Mouse (Mus musculus): ENCODE measurements around the gene Nuak2. TPM values are rescaled to one million over a fixed set of nuclear protein-coding genes. Genes with fewer than 3 reads are reported as not detected.
A peak's percentile ranks its signal among the peaks of the same experiment; 100 is the strongest.
"Not testable (repeated sequence)": the region's sequence is repeated elsewhere in the genome, so short reads cannot be mapped to it uniquely, and the experiment has no call there.

The Nuak2 gene
- polyA plus RNA-seq (2014; fragmentation: Nextera tagmentation; extraction: Ambion mirVana) = 7.8 and 8.4 TPM in 2 replicates

DNA sequence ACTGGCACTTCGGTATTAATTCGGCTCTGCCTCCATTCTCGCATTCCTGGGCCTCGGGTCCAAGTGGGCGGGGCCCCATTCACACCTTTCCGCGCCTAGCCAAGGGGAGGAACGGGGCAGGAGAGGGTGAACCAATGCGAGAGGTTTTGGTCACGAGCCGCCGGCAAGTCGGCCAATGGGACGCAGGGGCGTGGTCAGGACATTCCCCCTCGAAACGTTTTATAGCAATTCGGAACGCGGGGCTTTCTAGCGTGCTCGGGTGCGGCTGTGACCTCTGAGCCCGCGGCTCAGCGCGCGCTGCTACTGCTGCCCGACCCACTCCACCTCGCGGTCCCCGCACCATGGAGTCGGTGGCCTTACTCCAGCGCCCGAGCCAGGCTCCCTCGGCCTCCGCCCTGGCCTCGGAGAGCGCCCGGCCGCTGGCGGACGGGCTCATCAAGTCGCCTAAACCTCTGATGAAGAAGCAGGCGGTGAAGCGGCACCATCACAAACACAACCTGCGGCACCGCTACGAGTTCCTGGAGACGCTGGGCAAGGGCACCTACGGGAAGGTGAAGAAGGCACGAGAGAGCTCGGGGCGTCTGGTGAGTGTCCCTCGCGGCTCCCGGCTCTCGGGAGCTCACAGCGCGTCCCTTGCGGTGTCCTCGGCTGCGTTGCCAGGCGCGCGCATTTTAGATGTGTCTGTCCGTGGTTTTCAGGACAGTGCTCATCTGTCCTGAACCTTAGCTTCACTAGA, at the start of gene Nuak2:
Gene Nuak2, plus strand, starts transcription at position 238 of the 736 bp plus-strand sequence.
- WGBS = under 1% methylated on average over 67 of the region's 67 CpGs

DNA sequence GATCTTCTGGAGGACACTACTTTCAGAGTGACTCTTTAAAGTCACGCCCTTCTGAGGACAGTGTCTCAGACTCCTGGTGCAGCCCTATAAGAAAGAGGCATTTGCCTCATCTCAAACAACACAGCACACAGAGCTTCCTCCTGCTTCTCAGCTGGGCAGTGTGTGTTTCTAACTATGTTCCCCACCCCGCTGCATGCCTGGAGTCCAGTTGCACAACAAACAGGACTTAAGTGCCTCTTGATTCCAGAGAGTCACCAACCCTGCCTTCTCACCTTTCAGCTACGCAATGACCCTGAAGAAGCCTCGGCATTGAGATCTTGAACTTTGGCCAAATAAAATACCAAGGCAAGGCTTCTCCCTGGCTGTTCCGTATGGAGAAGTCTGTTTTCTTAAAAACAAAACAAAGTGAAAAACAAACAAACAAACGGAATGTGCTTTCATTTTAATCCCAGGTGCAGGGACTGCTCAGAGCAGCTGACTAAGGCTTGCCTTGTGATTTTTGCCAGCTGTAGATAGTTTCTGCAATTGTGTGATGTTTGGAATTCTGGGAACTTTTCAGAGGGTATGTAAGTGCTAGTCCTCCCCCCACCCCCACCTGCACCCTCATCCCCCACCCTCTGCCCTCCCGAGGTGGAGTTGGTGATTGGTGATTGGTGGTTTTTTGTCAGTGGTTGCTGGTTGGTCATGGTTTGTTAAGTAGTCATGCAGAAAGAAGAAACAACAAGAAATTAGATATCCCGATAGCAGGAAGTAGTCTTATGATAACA, 49.0 kb upstream of the Nuak2 start:
- H3K9ac ChIP-seq (replicated peaks; ENCODE audit: low read depth, low read length) = no peak overlapping the region
- H3K4me3 ChIP-seq (ENCODE audit: low read depth, low read length) = no peak overlapping the region
- 62% methylated on average over 8 of the region's 8 CpGs for WGBS
- no peaks in the 10 kb centered on the region for H3K27me3 ChIP-seq (ENCODE audit: control insufficient read depth, insufficient read depth, low read length)
- no peaks in the 10 kb centered on the region for H3K36me3 ChIP-seq (ENCODE audit: control insufficient read depth, insufficient read depth, low read length)
- no peak for ATAC-seq (ENCODE audit: low read depth)
- no peak overlapping the region for H3K4me2 ChIP-seq (ENCODE audit: low read depth, low read length)
- no peaks in the 10 kb centered on the region for H3K4me1 ChIP-seq (ENCODE audit: control insufficient read depth, insufficient read depth, low read length)
- H3K9me3 ChIP-seq (ENCODE audit: control insufficient read depth, low read length) = no peaks in the 10 kb centered on the region
- no peak overlapping the region for H3K27ac ChIP-seq (ENCODE audit: low read depth, low read length)

More for the DNA sequence above, at the start of gene Nuak2:
- H3K4me3 ChIP-seq (ENCODE audit: low read depth, low read length) = peak within 1 kb of the TSS; percentile 67
- no peaks in the 10 kb centered on the region for H3K27me3 ChIP-seq (ENCODE audit: control insufficient read depth, insufficient read depth, low read length)
- peak; percentile 86 for ATAC-seq (ENCODE audit: low read depth)
- peak within 1 kb of the TSS; percentile 90 for H3K4me2 ChIP-seq (ENCODE audit: low read depth, low read length)
- H3K36me3 ChIP-seq (ENCODE audit: control insufficient read depth, insufficient read depth, low read length) = no peaks in the 10 kb centered on the region
- no peak within 1 kb of the TSS for H3K27ac ChIP-seq (ENCODE audit: low read depth, low read length)
- H3K4me1 ChIP-seq (ENCODE audit: control insufficient read depth, insufficient read depth, low read length) = peaks cover 32% of the 10 kb centered on the region; the same call in 1 of the 2 replicates
- peak within 1 kb of the TSS; percentile 62 for H3K9ac ChIP-seq (replicated peaks; ENCODE audit: low read depth, low read length)
- H3K9me3 ChIP-seq (ENCODE audit: control insufficient read depth, low read length) = no peaks in the 10 kb centered on the region

DNA sequence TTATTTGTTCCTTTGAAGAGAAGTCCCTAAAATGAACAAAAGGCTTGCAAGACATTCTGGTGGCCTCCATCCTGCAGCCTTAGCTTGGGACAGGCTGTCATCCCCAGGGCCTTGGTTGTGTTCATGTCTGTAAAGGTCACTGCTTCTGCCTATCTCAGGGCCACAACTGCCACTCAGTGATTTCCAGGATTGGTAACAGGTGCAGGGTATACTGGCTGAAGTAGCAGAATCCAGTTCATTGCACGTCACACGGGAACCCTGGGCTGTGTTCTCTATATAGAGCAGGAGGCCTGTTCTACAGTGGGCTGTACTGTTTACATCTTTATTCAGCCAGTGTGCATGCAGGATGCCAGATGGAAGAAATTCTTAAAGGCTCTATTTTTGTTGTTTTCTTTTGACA, 48.0 kb upstream of the Nuak2 start:
- Histone ChIP-seq H3K27ac (ENCODE audit: low read depth, low read length) (no peak overlapping the region), H3K4me2 (ENCODE audit: low read depth, low read length) (no peak overlapping the region), H3K9ac (replicated peaks; ENCODE audit: low read depth, low read length) (no peak overlapping the region), H3K4me1 (ENCODE audit: control insufficient read depth, insufficient read depth, low read length) (no peaks in the 10 kb centered on the region), H3K4me3 (ENCODE audit: low read depth, low read length) (no peak overlapping the region), H3K9me3 (ENCODE audit: control insufficient read depth, low read length) (no peaks in the 10 kb centered on the region), H3K27me3 (ENCODE audit: control insufficient read depth, insufficient read depth, low read length) (no peaks in the 10 kb centered on the region), H3K36me3 (ENCODE audit: control insufficient read depth, insufficient read depth, low read length) (no peaks in the 10 kb centered on the region)
- no peak for ATAC-seq (ENCODE audit: low read depth)
- 56% methylated on average over 2 of the region's 2 CpGs for WGBS

DNA sequence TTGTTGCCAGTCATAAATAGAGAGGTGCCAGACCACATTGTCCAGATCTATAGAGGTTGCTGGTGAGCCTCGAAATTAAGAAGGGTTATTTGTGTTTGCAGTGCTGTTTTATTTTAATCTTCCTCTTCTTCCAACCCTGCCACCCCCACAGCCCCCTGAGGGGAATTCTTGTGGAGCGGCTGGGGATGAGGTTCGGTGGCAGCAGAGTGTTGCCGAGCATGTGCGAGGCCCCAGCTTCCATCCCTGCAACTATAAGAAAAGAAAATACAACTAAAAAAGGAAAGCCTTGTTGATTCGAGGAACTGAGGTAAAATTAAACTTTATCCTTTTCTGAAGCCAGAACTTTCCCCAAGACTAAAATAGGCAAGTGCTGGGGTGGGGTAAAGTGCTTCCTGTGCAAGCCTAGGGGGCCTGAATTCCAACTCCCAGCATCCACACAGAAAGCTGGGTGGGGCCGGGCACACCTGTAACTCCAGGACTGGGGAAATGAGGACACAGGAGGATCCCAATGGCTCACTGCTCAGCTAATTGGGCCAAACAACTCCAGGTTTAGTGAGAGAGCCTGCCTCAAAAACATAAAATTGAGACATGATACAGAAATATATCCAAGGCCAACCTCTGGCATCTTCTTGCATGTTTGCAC, 47.4 kb upstream of the Nuak2 start:
- Histone ChIP-seq H3K4me1 (ENCODE audit: control insufficient read depth, insufficient read depth, low read length) (no peaks in the 10 kb centered on the region), H3K4me3 (ENCODE audit: low read depth, low read length) (no peak overlapping the region), H3K9ac (replicated peaks; ENCODE audit: low read depth, low read length) (no peak overlapping the region), H3K4me2 (ENCODE audit: low read depth, low read length) (no peak overlapping the region), H3K36me3 (ENCODE audit: control insufficient read depth, insufficient read depth, low read length) (no peaks in the 10 kb centered on the region), H3K9me3 (ENCODE audit: control insufficient read depth, low read length) (no peaks in the 10 kb centered on the region), H3K27ac (ENCODE audit: low read depth, low read length) (no peak overlapping the region), H3K27me3 (ENCODE audit: control insufficient read depth, insufficient read depth, low read length) (no peaks in the 10 kb centered on the region)
- ATAC-seq (ENCODE audit: low read depth) = no peak
- 64% methylated on average over 7 of the region's 7 CpGs for WGBS

DNA sequence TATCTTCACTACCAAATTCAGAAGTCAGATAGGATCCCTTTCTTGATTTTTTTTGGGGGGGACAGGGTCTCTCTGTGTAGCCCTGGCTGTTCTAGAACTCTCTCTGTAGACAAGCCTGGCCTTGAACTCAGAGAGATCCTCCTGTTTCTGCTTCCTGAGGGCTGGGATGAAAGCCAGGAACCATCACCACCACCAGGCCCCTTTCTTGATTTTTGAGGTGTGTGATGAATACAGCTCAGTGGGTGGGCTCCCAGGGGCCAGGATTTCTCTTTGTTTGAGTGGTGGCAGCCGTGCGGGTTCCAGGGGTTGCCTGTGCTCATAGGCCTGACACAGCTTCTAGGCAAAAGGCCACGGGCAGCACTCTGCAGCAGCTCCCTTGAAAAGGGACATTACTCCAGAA, 44.7 kb upstream of the Nuak2 start:
- Histone ChIP-seq H3K9ac (replicated peaks; ENCODE audit: low read depth, low read length) (no peak overlapping the region), H3K27ac (ENCODE audit: low read depth, low read length) (no peak overlapping the region), H3K9me3 (ENCODE audit: control insufficient read depth, low read length) (no peaks in the 10 kb centered on the region), H3K4me1 (ENCODE audit: control insufficient read depth, insufficient read depth, low read length) (no peaks in the 10 kb centered on the region), H3K4me3 (ENCODE audit: low read depth, low read length) (no peak overlapping the region), H3K27me3 (ENCODE audit: control insufficient read depth, insufficient read depth, low read length) (no peaks in the 10 kb centered on the region), H3K4me2 (ENCODE audit: low read depth, low read length) (no peak overlapping the region), H3K36me3 (ENCODE audit: control insufficient read depth, insufficient read depth, low read length) (no peaks in the 10 kb centered on the region)
- ATAC-seq (ENCODE audit: low read depth) = no peak
- WGBS = 56% methylated on average over 3 of the region's 3 CpGs

DNA sequence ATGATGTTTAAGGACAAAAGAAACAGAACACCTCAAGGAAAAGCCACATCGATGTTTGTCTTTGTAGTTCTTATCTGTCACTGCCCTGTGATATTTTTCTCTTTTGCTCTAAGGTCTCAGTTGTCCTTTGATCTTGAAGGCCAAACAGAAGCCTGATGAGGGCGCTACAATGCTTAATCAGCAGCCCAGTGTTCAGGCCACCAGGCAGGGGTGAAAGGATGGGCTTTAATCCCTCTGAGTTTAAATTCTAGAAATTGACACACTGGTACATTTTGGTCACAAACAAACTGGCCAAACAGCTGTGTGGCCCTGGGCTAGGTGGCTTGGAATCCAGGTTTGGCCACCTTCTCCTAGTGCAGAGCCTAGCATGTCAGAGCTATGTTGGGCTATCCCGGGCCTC, 39.2 kb upstream of the Nuak2 start:
- no peaks in the 10 kb centered on the region for H3K27me3 ChIP-seq (ENCODE audit: control insufficient read depth, insufficient read depth, low read length)
- no peak overlapping the region for H3K4me3 ChIP-seq (ENCODE audit: low read depth, low read length)
- WGBS = 80% methylated on average over 3 of the region's 3 CpGs
- H3K9me3 ChIP-seq (ENCODE audit: control insufficient read depth, low read length) = no peaks in the 10 kb centered on the region
- H3K9ac ChIP-seq (replicated peaks; ENCODE audit: low read depth, low read length) = no peak overlapping the region
- no peak for ATAC-seq (ENCODE audit: low read depth)
- no peak overlapping the region for H3K4me2 ChIP-seq (ENCODE audit: low read depth, low read length)
- no peaks in the 10 kb centered on the region for H3K36me3 ChIP-seq (ENCODE audit: control insufficient read depth, insufficient read depth, low read length)
- H3K27ac ChIP-seq (ENCODE audit: low read depth, low read length) = no peak overlapping the region
- H3K4me1 ChIP-seq (ENCODE audit: control insufficient read depth, insufficient read depth, low read length) = 0 out of 2 replicates have a peak, but pooled peaks cover 3% of the 10 kb centered on the region

DNA sequence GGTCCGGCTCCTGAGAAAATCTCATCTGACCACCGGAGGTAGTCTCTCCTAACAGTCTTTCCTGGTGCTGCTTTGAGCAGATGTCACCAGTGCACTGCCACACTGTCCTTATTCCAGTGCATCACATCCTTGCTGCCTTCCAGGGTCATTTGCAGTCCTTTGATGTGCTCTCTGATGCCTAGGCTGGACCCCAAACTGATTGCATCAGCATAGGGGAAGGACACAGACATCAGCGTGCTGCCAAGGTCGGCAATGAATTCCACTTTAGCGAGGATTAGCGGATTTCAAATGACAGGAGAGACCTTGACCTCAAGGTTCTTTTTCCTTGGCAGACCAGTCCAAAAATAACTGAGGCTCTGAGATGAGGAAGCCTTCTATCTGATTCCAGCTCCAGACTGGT, 38.8 kb upstream of the Nuak2 start:
- H3K9me3 ChIP-seq (ENCODE audit: control insufficient read depth, low read length) = no peaks in the 10 kb centered on the region
- no peak for ATAC-seq (ENCODE audit: low read depth)
- 67% methylated on average over 6 of the region's 6 CpGs for WGBS
- no peaks in the 10 kb centered on the region for H3K27me3 ChIP-seq (ENCODE audit: control insufficient read depth, insufficient read depth, low read length)
- no peak overlapping the region for H3K9ac ChIP-seq (replicated peaks; ENCODE audit: low read depth, low read length)
- H3K27ac ChIP-seq (ENCODE audit: low read depth, low read length) = no peak overlapping the region
- H3K4me1 ChIP-seq (ENCODE audit: control insufficient read depth, insufficient read depth, low read length) = 0 out of 2 replicates have a peak, but pooled peaks cover 5% of the 10 kb centered on the region
- H3K4me2 ChIP-seq (ENCODE audit: low read depth, low read length) = no peak overlapping the region
- H3K36me3 ChIP-seq (ENCODE audit: control insufficient read depth, insufficient read depth, low read length) = no peaks in the 10 kb centered on the region
- no peak overlapping the region for H3K4me3 ChIP-seq (ENCODE audit: low read depth, low read length)

DNA sequence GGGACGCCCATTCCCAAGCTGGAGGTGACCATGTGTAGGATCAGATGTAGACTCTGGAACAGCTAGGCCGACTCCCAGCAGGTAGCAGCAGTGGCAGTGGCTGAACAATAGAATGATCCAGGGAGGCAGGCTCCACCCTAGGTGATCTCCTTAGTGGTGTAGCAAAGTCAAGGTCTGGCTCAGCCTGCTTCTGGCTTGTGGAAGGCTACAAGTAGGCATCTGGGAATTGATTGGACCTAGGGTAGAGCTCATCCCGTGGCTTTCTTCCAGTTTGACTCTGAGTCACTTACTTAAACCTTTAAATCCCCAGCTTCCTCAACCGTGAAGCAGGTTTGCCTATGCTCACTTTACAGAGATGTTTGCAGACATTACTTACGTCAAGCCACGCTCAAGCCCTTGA, 35.3 kb upstream of the Nuak2 start:
- H3K9ac ChIP-seq (replicated peaks; ENCODE audit: low read depth, low read length); ATAC-seq (ENCODE audit: low read depth); H3K4me3 ChIP-seq (ENCODE audit: low read depth, low read length); H3K4me2 ChIP-seq (ENCODE audit: low read depth, low read length); H3K27me3 ChIP-seq (ENCODE audit: control insufficient read depth, insufficient read depth, low read length); H3K9me3 ChIP-seq (ENCODE audit: control insufficient read depth, low read length); H3K36me3 ChIP-seq (ENCODE audit: control insufficient read depth, insufficient read depth, low read length); H3K27ac ChIP-seq (ENCODE audit: low read depth, low read length): not testable (repeated sequence)
- 75% methylated on average over 6 of the region's 6 CpGs for WGBS
- H3K4me1 ChIP-seq (ENCODE audit: control insufficient read depth, insufficient read depth, low read length) = peaks cover 17% of the 10 kb centered on the region
